Mouse (Mus musculus) kidney, postnatal 0 days (tissue): ENCODE measurements around the gene Atp6v1g1. TPM values are rescaled to one million over a fixed set of nuclear protein-coding genes. Genes with fewer than 3 reads are reported as not detected.
A peak's percentile ranks its signal among the peaks of the same experiment; 100 is the strongest.

ENCODE experiments used
- ATAC-seq: fragments of 200-750 bp; cut with Nextera tagmentation; replicated peaks from 2 replicates; pipeline ENCODE4 v1.8.0; 2017; ENCODE audit warnings: low read depth, moderate number of reproducible peaks, moderate TSS enrichment, moderate library complexity; ENCODE audit not compliant: low FRiP score
- DNase-seq: peaks from one replicate; pipeline ENCODE4 v3.0.0-alpha.2; 2016; ENCODE audit warnings: low spot score
- H3K27ac ChIP-seq: fragments of 300-500 bp; sonication (generic); 2 replicates; pipeline ENCODE4 v1.5.1; 2014; ENCODE audit warnings: mild to moderate bottlenecking
- H3K27me3 ChIP-seq: fragments of 300-500 bp; sonication (generic); 2 replicates; pipeline ENCODE4 v1.6.1; 2014; ENCODE audit warnings: low read length, mixed read lengths; ENCODE audit not compliant: insufficient read depth
- H3K36me3 ChIP-seq: fragments of 300-500 bp; sonication (generic); 2 replicates; pipeline ENCODE4 v1.6.1; 2014; ENCODE audit warnings: low read length, mixed read lengths; ENCODE audit not compliant: insufficient read depth
- H3K4me1 ChIP-seq: fragments of 300-500 bp; sonication (generic); replicated peaks from 2 replicates; pipeline ENCODE4 v1.6.1; 2014; ENCODE audit warnings: antibody characterized with exemption, low read length, mixed read lengths; ENCODE audit not compliant: insufficient read depth
- H3K4me2 ChIP-seq: fragments of 300-500 bp; sonication (generic); 2 replicates; pipeline ENCODE4 v1.6.1; 2014; ENCODE audit warnings: mild to moderate bottlenecking, low read length, moderate library complexity, mixed read lengths
- H3K4me3 ChIP-seq: fragments of 300-500 bp; sonication (generic); replicated peaks from 2 replicates; pipeline ENCODE4 v1.5.1; 2014; ENCODE audit warnings: low read depth, low read length
- H3K9ac ChIP-seq: fragments of 300-500 bp; sonication (generic); 2 replicates; pipeline ENCODE4 v1.6.1; 2014; ENCODE audit warnings: low read depth, low read length
- H3K9me3 ChIP-seq: fragments of 300-500 bp; sonication (generic); replicated peaks from 2 replicates; pipeline ENCODE4 v1.6.1; 2016; ENCODE audit warnings: low read length, inconsistent platforms, mixed read lengths
- CTCF ChIP-seq: IDR thresholded peaks from 2 replicates; pipeline ENCODE4 v1.5.1; 2016; ENCODE audit warnings: antibody characterized with exemption, low read depth, mild to moderate bottlenecking, moderate library complexity
- WGBS: fragments of 180-500 bp; shearing (Covaris S2); extraction: QIAGEN DNeasy Blood & Tissue Kit; methylation state at CpG from one replicate; pipeline ENCODE4 v1.1.7; 2014; 5-methylcytosine and 5-hydroxymethylcytosine counted together
- polyA plus RNA-seq: library from polyadenylated mRNA; unstranded; fragments of >200 nt; fragmentation: Nextera tagmentation; extraction: Ambion mirVana; gene quantifications from 2 replicates; pipeline ENCODE4 v1.2.1, GENCODE M21; 2015

Atp6v1g1 gene
- polyA plus RNA-seq, 1 experiment from 2014 or later, result 405 TPM

DNA sequence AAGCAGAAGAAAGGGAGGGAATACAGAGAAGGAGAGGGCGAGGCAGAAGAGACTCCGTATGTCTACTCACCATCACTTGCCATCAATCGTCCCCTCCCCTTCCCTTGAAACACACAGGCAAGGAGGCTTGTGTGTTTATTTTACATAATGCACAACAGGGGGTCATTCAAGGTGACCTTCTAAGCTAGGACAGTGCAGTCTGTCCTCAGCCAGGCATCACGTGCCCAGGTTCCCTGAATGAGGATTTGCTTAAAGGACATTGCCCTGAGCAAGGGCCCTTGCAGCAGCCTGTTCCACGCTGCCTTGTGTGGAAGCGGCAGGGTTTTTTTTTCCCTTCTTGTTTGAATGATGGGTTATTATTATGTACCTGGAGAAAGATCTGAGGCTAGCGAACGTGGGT lies 19.1 kb upstream of the Atp6v1g1 start:
- no peaks in the 10 kb centered on the region for H3K9me3 ChIP-seq
- no peak for DNase-seq
- no peaks in the 10 kb centered on the region for H3K4me1 ChIP-seq
- no peak overlapping the region for H3K4me2 ChIP-seq
- H3K27ac ChIP-seq, result no peak overlapping the region
- H3K9ac ChIP-seq, result no peak overlapping the region
- no peaks in the 10 kb centered on the region for H3K36me3 ChIP-seq
- H3K27me3 ChIP-seq, result no peaks in the 10 kb centered on the region
- TF ChIP-seq CTCF, result no peak
- WGBS, result 80% methylated on average over 8 of the region's 8 CpGs
- no peak overlapping the region for H3K4me3 ChIP-seq
- no peak for ATAC-seq

DNA sequence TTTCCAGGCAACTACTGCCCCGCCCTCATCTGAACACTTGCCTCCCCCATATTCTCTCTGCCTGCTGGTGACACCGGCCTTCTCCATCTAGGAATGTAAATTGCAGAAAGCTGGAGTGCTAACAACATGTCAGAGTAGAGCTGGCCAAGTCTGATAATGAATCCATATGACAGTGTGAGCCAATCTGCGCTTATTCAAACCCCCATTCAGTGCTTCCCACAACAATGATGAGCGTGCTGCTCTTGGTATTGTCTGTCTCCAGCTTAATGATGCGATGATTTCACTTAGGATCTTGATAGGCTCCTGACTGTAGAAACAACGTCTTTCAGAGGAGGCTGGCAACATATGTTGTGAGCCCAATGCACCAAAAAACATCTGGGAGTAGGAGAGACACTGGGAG lies 15.6 kb upstream of the Atp6v1g1 start:
- no peak overlapping the region for H3K27ac ChIP-seq
- no peaks in the 10 kb centered on the region for H3K4me1 ChIP-seq
- WGBS, result 51% methylated on average over 6 of the region's 6 CpGs
- no peaks in the 10 kb centered on the region for H3K27me3 ChIP-seq
- H3K9me3 ChIP-seq, result no peaks in the 10 kb centered on the region
- H3K9ac ChIP-seq, result no peak overlapping the region
- H3K4me3 ChIP-seq, result no peak overlapping the region
- H3K36me3 ChIP-seq, result no peaks in the 10 kb centered on the region
- H3K4me2 ChIP-seq, result no peak overlapping the region
- no peak for TF ChIP-seq CTCF
- DNase-seq (peak; percentile 24), ATAC-seq (no peak)

DNA sequence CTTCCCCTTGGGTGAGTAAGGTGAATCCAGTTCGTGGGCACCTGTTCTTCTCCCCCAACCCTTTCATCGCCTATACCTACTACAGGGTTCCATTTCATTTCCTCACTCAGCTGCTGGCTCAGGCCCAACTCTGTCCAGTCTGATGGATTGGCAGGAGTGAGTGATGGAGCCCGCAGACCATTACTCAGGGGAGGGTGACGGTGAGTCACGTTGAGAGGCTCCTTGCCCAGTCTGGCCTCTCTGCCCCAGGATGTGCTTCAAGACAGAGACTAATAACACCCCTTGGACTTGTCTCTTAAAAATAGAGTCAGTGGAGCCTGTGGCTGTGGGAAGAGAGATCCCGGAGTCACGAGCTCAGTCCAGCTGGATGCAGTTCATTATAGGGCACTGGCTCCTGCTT lies 14.2 kb upstream of the Atp6v1g1 start:
- Histone ChIP-seq H3K27ac (no peak overlapping the region), H3K4me2 (no peak overlapping the region), H3K27me3 (no peaks in the 10 kb centered on the region), H3K4me1 (no peaks in the 10 kb centered on the region), H3K36me3 (no peaks in the 10 kb centered on the region), H3K9me3 (no peaks in the 10 kb centered on the region), H3K9ac (no peak overlapping the region), H3K4me3 (no peak overlapping the region)
- TF ChIP-seq CTCF, result no peak
- WGBS, result 71% methylated on average over 7 of the region's 7 CpGs
- ATAC-seq (no peak), DNase-seq (no peak)

DNA sequence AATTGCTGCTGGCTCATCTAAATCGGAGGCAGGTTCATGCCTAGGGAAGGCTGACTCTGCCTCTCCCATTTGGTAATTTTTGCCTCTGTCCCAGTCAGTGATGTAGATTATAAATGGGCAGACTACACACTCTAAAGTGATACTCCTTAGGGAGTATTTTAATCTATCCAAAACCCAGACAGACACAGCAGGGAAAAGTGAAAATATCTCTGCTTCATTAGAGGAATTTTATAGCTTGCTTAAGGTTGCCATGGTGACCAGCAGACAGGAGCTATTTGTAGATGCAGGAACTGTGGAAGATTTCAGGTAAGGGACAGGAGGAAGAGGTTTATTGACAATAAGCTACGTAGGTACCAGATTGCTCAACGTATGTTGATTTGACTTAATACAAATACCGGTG lies 7.0 kb upstream of the Atp6v1g1 start:
- Histone ChIP-seq H3K4me1 (no peaks in the 10 kb centered on the region), H3K9ac (no peak overlapping the region), H3K27me3 (no peaks in the 10 kb centered on the region), H3K4me3 (no peak overlapping the region), H3K4me2 (no peak overlapping the region), H3K27ac (no peak overlapping the region), H3K36me3 (no peaks in the 10 kb centered on the region), H3K9me3 (no peaks in the 10 kb centered on the region)
- 87% methylated on average over 4 of the region's 4 CpGs for WGBS
- DNase-seq, result no peak
- no peak for TF ChIP-seq CTCF
- no peak for ATAC-seq

DNA sequence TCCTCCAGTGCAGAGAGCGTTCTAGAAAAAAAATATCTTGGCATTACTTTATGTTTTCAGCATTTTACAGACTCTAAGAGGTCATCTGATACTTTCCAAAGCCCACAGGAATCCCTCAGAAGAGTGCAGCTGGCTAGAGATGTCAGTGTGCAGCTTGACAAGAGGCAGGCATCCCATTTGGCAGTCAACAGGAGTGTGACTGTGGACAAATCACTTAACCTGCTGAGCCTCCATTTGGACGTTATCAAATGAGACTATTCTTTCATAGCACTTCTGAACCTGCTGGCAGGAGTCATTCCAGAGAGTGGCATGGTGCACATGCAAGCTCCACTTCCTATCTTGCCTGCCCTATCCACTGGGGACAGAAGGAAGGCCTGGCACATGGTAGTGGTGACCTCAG lies 2.4 kb upstream of the Atp6v1g1 start:
- H3K36me3 ChIP-seq, result no peaks in the 10 kb centered on the region
- H3K9ac ChIP-seq, result no peak overlapping the region
- no peaks in the 10 kb centered on the region for H3K27me3 ChIP-seq
- DNase-seq, result no peak
- H3K4me3 ChIP-seq, result no peak overlapping the region
- no peaks in the 10 kb centered on the region for H3K9me3 ChIP-seq
- H3K27ac ChIP-seq, result no peak overlapping the region
- peaks cover 18% of the 10 kb centered on the region for H3K4me1 ChIP-seq
- no peak for ATAC-seq
- no peak overlapping the region for H3K4me2 ChIP-seq
- no peak for TF ChIP-seq CTCF
- 39% methylated on average over 2 of the region's 2 CpGs for WGBS

DNA sequence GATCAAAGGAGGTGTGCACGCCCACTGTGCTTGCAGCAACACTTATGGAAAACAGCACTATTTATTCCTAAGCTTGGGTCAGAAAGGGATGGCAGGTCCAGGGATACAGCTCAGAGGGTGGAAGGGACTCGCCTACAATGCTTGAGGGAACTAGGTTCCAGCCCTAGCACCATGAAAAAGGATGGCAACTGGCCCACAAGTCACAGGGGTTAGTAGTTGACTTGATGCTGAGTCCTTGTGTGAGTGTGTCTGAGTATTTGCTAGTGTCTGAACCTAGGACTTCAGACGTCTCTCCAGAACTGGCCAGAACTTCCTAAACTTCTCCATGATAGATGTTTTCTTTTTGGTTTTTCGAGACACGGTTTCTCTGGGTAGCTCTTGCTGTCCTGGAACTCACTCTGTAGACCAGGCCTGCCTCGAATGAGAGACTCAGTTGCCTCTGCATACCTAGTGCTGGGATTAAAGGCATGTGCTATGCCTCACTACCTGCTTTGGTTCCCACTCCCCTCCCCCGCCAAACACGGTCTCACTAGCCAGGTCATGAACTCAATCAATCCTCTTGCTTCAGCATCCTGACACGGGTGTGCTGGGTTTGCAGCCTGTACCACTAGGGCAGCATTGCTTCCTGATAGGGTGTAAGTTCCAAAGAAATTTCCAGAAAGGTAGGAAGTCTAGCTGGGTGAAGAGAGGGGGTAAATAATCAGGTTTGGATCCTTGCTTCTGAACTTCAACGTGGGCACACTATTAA lies 652 bp upstream of the Atp6v1g1 start:
- ATAC-seq (peak; percentile 51), DNase-seq (no peak)
- WGBS, result 42% methylated on average over 10 of the region's 10 CpGs
- H3K9ac ChIP-seq, result no peak overlapping the region
- H3K9me3 ChIP-seq, result no peaks in the 10 kb centered on the region
- H3K4me3 ChIP-seq, result peak overlapping the region; percentile 75; the same call in 1 of the 2 replicates
- H3K4me1 ChIP-seq, result peaks cover 21% of the 10 kb centered on the region
- peak overlapping the region; percentile 45 for H3K4me2 ChIP-seq
- peak; percentile 23; the same call in 1 of the 2 replicates for TF ChIP-seq CTCF
- H3K36me3 ChIP-seq, result peaks cover 4% of the 10 kb centered on the region
- no peaks in the 10 kb centered on the region for H3K27me3 ChIP-seq
- H3K27ac ChIP-seq, result peak overlapping the region; percentile 51; the same call in 1 of the 2 replicates
